Mouse (Mus musculus) forebrain, embryonic 10.5 days (tissue): ENCODE measurements around the gene Gm867. TPM values are rescaled to one million over a fixed set of nuclear protein-coding genes. Genes with fewer than 3 reads are reported as not detected.

ENCODE experiments used
- polyA plus RNA-seq: library from polyadenylated mRNA; unstranded; fragments of >200 nt; fragmentation: Nextera tagmentation; extraction: Ambion mirVana; gene quantifications from 2 replicates; pipeline ENCODE4 v1.2.1, GENCODE M21; 2016

Gene Gm867
- polyA plus RNA-seq, 1 experiment from 2014 or later: 0.26 TPM

Other genes starting within 250 kb of the Gm867 start
- 34.6 and 36.6 TPM in 2 replicates for gene Cabin1, start 176.3 kb downstream of the Gm867 start, polyA plus RNA-seq
- 95.4 and 99.6 TPM in 2 replicates for gene Ddt, start 167.3 kb downstream of the Gm867 start, polyA plus RNA-seq
- not detected in 2 replicates for gene Gm20441, start 159.7 kb downstream of the Gm867 start, polyA plus RNA-seq
- gene Gstt3, start 159.3 kb downstream of the Gm867 start, polyA plus RNA-seq: 1.1 and 1.9 TPM in 2 replicates
- 3.8 and 4.4 TPM in 2 replicates for gene Gstt1, start 142.1 kb downstream of the Gm867 start, polyA plus RNA-seq
- gene Gstt4, start 118.1 kb downstream of the Gm867 start, polyA plus RNA-seq: not detected in 2 replicates
- gene Gstt2, start 103.2 kb downstream of the Gm867 start, polyA plus RNA-seq: 7.3 and 8.3 TPM in 2 replicates
- 3,631 and 3,763 TPM in 2 replicates for gene Mif, start 80.4 kb downstream of the Gm867 start, polyA plus RNA-seq
- 1.8 and 2.4 TPM in 2 replicates for gene Derl3, start 47.3 kb downstream of the Gm867 start, polyA plus RNA-seq
- gene Smarcb1, start 19.1 kb downstream of the Gm867 start, polyA plus RNA-seq: 275 and 283 TPM in 2 replicates
- 8.8 and 10.7 TPM in 2 replicates for gene Chchd10, start 7.5 kb downstream of the Gm867 start, polyA plus RNA-seq
- 22.5 and 24.6 TPM in 2 replicates for gene Mmp11, start 4.2 kb downstream of the Gm867 start, polyA plus RNA-seq
- gene Vpreb3, start 2.4 kb upstream of the Gm867 start, polyA plus RNA-seq: 0.48 and 0.63 TPM in 2 replicates
- gene Gm5134, start 13.8 kb upstream of the Gm867 start, polyA plus RNA-seq: 0.12 and 0.19 TPM in 2 replicates
- gene Zfp280b, start 92.0 kb upstream of the Gm867 start, polyA plus RNA-seq: 35.5 and 38.1 TPM in 2 replicates
- gene Slc5a4b, start 170.3 kb upstream of the Gm867 start, polyA plus RNA-seq: not detected in 2 replicates
- not detected in 2 replicates for gene Slc5a4a, start 206.8 kb upstream of the Gm867 start, polyA plus RNA-seq